Mouse (Mus musculus) induced T-regulatory cell, adult 2 months (primary cell): ENCODE measurements around the gene Cdh6.

Experiments
- DNase-seq: peaks from one replicate; pipeline ENCODE4 v3.0.0-alpha.2; 2012; ENCODE audit warnings: low read depth

Gene Cdh6

DNA sequence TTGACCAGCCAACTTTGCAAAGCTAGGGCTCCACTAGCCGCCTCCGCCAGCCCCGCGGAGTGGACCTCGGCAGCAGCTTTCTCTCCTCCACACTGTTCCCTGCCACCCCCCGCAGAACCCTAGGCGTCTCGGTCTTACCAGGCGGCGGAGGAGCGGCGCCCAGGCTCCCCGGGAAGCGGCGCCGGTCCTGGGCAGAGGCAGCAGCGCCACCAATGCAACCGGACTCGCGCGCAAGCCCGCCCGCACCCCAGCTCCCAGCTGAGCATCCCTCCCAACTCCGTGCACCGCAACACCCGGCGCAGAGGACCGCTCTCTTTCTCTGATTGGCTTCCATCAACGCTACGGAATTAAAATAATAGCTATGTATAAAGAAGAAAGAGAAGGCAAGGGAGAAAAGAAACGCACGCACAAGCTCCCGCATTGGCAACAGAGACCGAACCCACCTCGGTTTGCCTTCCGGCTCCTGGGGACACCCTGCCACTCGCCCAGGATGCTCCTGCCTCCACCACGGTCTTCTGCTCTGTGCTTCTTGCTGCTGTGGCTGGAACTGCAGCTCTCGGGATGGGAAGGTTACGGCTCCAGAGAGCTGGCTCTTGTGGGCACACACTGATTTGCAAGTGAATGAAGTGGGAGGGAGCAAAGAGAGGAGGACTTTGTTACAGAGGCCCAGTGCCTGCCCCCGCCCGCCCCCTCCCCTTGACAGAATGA, at the start of gene Cdh6:
Gene Cdh6, minus strand, starts transcription at position 605 of the 708 bp plus-strand sequence.
- no peak for DNase-seq

DNA sequence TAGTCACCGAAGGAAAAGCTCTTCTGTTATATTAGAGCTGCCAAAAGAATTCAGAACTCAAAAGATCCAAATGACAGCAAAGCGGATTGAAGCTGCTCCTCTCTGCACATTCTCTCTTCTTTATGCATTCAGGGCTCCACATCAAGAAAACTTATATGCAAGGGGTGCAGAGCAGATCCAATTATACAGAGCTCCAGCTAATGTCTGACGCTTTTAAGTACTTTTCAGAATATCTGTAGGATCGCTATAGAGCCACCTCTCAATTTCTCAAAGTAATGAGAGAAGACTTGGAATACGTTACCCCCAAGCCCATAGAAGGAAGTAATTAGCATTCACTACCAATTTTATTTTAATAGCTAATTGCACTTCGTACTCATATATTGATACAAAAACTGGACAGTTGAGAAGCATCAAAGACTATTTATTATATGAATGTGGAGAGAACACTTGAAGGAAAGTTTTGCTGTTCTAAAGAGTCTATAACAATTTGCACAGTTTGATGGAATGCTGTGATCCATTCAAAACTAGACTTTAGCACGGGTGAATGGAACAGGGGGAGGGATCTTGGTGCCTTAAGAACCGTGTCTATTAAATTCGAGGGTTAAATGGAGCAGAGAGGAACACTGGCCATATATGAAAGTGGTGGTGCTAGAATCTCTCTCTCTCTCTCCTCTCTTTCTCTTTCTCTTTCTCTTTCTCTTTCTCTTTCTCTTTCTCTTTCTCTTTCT, 46.4 kb upstream of the Cdh6 start:
- DNase-seq: no peak

DNA sequence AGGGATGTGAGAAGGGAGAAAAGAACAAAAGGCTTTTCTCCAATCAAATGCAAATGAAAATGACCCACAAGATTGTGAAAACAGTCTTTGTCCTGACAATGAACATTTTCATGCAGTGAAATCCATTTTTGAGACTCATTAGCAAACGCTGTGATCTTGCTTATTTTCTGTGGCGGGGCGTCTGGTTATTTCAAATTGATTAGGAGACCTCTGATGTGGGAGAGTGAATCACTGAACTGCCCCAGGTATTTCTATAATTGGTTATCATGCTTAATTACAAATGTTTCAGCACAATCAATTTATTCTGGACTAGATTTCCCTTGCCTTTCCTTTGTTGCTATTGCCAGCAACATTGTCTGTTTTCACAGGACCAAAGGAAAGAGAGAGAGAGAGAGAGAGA, 44.3 kb upstream of the Cdh6 start:
- DNase-seq: no peak

DNA sequence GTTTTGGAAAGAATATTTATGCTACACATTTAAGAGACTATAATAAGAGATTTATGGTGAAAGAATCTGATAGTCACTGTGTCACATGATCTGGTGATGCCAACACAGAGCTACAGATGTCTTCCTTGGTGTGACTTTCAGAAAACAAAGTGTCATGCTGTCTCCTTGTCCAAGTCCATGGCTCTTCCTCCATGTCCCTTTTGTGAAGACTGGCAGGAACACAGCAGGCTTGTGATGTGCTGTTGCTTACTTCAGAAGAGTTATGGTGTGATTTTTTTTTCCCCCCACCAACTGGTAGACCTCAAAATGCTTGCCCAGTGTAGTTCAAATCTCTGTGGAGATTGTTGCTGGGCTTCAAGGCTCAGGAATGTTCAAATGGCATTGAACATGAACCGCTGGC, 43.7 kb upstream of the Cdh6 start:
- no peak for DNase-seq

DNA sequence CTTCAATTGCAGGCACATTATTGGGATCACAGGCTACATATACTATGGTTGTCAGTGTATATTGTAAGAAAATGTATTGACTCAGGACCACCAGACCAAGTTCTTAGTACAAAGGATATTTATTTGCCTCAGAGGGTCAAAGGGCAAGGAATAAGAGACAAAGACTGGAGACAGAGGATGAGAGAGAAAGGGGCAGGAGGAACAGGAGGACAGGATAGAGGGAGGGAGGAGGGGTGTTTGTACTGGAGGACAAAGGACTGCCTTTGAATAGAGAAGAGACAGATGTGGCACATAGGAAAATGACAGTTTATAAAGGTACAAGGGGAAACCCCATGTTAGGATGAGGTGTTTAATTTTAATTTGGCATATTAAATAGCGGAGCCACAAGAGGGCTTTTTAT, 39.5 kb upstream of the Cdh6 start:
- DNase-seq: no peak

DNA sequence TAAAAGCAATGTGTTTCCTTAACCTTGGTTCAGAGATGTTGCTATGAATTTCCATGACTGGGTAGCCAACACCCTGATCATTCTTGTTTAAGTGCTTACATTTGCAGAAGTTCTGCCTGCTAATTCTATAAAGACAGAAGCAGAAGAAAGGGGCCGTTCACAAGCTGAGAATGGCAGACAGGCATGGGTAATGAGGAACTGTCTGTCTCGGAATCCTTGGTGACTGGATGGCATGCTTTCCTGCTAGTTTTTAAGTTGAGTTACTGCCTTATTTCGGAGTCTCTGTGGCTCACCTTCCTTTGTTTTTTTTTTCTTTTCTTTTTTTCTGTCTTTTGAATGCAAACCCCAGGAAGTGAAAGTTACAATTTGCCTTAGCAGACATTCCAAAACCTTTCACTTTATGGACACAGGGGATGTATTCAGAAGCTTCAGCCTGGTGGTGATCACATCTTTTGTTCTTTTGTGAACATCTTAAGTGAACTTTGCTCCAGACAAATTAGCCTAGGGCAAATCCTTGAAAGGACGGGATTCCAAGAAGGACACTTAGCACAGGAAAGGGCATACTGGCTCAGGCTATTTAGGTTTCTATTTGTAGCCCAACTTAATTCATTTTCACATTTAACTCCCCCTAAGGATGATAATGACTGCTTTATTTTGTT, 38.7 kb upstream of the Cdh6 start:
- no peak for DNase-seq

DNA sequence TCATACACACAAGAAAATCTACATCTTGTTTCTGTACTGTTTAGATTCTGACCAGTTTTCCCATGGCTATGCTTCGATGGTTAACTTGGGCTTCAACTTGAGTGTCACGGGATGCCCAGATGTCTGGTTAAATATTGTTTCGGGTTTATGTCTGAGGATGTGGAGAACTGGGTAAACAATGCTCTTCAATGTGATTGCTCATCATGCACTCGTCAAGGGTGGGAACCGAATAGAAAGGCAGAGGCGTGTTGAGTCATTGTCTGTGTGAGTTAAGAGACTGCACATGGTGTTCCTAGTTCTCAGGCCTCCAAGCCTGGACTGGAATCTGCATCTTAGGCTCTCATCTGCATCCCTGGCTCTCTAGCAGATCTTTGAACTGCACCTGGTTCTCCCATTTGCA, 36.7 kb upstream of the Cdh6 start:
- DNase-seq: no peak

DNA sequence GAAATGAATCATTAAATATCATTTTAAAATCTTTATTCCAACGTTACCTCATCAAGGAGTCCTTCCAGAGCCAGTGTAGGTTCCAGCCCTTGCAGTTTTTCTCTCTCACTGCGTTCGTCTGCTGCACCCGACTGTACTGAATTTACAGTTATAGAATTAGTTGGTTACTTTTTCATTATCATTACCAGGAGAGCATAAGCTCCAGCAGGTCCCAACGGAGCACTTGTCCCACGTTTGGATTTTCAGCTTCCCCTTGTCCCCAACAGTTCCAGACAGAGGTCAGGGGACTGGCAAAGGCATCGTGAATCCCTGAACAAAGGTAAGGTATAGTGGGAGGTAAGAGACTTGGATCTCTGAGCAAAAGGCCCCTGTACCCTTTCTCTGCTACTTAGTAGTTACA, 35.2 kb upstream of the Cdh6 start:
- no peak for DNase-seq

DNA sequence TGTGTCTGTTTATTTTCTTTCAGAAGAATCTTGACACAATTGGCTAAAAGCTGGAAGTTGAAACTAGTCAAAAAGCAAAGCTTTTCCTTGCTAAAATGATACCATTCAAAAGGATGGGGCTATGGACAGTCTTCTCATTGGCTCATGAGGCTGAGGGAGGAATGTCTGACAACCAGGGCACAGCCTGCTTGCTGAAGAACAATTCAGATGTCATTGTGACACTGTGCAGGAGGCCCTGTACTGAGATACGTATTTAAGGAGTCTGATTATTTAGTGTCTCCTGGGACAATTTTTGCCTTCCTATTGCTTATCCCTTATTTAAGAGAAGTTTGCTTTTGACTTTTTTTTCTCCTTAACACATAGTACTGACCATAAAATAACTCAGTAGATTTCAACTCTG, 22.8 kb upstream of the Cdh6 start:
- DNase-seq: no peak

DNA sequence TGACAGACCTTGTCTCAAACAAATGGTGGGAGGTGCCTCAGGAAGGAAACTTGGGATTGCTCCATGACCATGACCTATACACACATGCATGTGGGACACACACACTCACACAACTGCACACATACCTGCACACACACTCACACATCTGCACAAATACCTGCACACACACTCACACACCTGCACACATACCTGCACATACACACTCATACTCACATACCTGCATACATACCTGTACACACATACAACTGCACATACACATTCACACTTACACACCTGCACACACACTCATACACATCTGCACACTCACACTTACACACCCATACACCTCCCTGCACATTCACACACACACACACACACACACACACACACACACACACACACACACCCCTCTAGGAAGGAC, 20.6 kb upstream of the Cdh6 start:
- no peak for DNase-seq

DNA sequence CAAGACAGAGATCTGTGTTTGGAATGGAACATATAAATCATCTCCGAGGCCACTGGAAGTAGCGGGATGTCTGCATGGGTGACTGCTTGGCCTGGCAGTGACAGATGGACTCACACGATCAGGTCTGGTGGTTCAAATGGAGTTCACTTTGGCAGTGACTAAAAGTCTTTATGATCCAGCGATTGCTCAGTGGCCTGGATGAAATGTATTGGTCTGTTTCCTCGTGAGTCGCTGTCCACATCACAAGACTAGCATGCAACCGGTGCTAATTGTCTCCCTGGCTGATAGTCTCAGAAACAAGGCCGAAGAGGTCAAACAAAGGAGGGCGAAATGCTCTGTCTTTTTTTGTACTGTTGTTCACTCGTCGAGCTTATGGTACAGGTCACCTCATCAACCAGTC, 19.6 kb upstream of the Cdh6 start:
- no peak for DNase-seq

DNA sequence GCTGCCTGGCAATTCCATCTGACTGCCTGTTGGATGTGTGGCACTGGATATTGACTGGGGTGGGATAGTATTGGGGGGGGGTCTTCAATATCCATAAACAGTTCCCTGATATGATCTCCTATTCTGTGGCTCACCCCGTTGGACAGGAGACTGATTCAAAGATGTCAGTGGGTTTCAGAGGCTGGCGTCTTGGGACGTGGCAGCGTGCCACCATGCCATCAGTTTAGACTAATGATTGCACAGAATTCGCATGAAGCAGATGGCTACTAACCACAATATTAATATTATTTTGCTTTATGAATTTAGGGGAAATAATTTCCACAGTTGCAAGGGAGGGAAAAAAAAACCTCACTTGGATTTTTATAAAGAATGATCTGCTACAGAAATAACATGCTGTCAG, 10.2 kb upstream of the Cdh6 start:
- no peak for DNase-seq

DNA sequence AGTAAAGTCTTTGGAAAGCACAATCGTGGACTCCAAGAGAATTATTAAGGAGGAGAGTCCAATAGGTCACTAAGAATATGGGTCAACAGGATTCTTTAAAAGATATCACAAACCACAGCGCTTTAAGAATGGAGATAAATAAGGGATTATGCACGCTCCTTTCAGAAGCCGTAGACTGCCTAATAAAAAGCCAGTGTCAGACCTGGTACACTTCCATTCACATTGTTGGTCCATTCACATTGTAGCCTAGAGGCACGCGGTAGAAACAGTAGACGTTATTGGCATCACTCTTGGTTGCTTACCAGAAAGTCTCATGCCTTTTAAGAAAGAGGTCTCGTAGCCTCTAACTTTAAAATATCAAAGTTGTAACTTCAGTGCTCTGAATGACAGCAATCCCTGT, 8.0 kb upstream of the Cdh6 start:
- DNase-seq: no peak

DNA sequence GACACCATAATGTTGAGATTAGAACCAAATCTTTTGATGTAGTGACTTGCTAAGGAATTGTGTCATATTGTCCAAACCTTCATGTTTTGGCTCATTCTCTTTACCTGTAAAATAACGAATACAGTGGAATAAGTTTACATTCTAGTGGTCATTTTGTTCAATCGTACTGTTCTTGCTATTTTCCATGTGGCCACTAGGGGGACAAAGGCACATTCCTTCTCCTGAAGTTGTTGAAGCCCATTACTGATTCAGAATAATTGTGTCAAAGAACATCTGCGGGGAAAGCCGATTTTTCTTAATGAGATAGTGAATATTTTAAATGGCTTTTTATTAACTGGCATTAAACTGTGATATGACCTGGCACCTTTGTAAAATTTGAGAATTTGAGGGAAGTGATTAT, 7.5 kb upstream of the Cdh6 start:
- peak; percentile 21 for DNase-seq

DNA sequence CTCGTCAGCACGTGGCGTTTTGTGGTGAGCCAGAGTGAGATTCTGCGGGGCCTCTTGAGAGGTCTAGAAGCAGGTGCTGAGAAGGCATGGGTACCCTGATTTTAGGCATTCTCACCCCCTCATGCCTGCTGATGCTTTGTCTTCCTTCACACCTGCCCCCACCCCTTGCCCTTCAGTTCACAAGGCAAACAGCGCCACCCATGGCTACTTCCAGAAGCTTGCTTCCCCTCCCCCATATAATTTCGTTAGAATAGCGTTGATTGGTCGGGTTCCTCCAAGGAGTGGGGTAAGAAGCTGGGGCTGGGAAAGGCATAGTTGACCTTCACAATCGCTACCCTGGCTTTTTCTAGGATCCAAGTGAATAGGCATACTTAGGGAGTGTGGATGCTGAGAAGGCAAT, 2.5 kb upstream of the Cdh6 start:
- no peak for DNase-seq

DNA sequence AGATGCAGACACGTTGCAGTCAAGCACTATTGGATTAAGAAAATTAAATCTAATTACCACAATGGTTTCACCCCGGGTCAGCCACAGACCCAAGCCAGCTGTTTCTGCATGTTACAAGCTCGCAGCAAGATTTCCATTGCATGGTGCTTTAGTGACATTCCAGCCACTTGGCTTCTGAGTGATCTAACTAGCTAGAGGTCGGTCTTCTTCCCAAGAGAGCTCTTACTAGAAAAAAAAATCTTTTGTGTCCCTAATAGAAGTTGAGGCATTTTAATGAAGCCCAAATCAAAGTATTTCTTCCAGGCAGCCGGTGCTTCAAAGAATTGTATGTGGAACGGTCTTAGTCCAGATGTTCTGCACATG, 1.1 kb upstream of the Cdh6 start:
- no peak for DNase-seq

DNA sequence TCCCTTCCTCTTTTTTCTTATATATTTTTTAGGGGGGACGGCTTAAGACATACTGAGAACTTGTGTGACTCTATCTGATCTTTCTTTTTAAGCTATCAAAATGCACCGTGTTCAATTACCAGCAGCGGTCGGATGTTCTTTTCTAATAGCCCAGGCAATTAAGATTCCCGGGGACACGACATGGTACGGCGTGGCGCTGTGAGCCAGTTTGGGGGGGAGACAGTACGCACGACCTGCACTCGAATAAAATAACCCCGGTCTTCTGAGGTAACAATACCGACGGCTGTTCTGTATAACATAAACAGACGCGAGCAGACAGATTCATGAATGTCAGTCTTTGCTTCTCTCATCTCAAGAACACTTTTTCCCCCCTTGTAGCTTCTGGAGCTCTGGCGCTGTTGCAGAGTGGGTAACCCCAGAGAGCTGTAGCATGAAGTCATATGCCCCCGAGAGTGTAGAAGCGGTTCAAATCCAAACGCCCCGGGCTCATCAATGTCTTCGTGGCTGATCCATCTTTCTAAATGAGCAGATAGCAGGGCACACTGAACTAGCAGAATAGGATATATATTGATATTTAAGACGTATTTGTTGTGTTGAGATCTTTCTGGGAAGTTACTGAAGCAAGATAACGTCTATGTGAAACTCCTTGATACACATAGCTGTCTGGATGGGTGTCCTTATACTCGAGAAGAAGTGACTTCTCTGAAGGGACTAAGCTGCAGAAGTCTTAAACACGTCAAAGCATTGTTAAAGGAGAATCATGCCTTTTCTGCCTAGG, 554 bp upstream of the Cdh6 start:
- no peak for DNase-seq

DNA sequence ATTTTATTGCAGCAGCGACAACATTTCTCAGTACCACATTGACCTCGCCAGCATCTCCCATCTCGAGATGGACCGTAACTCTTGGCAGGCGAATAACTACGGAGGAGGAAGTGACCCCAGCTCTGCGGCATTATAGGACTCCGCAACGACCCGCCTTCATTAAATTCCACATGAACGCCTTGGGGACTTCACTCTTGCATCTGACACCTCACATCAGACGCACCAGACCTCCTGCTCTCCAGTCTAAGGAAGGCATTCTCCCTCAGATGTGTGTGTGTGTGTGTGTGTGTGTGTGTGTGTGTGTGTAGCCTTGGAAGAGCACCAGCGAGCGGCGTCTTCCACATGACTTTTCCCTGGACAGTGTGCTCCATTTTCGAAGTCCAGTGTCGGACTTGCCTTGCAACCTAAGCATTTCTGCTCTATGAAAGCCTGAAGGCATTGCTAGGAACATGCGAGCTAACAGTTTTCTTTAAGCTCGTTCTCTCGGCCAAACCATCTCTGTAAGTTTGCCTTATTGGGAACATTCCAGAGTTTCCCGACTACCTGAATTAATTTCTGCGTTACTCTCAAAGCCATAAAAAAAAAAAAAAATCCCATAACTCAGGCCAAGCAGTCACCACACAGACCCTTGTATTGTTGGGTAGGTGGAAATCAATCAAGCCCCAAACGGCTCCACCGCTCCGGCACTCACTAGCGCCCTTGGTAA, 957 bp downstream of the Cdh6 start:
- no peak for DNase-seq

DNA sequence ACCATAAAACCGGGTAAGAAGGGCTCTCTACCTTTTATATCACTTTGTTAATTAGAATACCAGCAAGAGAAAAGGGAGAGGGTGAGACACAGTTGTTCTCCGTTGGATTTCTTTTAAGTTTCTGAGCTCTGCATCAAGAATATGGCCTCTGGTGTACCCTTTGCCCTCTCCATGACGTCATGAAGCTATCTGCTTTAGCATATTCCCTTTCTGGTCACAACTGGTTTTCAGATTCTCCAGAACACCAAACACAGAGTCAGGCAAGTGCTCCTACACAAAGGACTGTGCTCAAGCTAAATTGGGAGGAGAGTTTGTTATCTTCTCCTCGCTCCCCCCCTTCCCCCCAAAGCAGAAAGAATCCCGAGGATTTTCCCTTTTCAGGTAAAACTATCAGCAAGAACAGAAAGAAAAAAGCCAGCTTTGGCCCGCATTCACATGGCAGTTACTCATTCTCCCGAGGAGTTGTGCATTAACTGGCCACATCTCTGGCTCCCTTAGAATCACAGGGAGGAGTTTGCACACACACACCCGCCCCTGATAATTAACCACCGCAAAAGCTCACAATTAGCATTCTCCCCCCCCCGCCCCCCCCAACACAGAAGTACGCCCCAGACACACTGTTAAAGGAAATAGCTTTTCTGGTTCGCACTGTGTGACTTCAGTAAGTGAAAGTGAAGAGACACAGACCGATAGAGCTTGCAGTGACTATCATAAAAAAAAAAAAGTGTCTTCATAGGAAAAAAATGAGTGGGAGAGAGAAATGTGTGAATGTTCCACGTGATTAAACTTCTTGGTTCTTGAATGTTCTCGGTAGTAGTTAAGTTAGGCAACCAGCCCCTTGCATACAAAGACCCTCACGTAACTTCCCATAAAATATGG, 1.8 kb downstream of the Cdh6 start:
- no peak for DNase-seq

DNA sequence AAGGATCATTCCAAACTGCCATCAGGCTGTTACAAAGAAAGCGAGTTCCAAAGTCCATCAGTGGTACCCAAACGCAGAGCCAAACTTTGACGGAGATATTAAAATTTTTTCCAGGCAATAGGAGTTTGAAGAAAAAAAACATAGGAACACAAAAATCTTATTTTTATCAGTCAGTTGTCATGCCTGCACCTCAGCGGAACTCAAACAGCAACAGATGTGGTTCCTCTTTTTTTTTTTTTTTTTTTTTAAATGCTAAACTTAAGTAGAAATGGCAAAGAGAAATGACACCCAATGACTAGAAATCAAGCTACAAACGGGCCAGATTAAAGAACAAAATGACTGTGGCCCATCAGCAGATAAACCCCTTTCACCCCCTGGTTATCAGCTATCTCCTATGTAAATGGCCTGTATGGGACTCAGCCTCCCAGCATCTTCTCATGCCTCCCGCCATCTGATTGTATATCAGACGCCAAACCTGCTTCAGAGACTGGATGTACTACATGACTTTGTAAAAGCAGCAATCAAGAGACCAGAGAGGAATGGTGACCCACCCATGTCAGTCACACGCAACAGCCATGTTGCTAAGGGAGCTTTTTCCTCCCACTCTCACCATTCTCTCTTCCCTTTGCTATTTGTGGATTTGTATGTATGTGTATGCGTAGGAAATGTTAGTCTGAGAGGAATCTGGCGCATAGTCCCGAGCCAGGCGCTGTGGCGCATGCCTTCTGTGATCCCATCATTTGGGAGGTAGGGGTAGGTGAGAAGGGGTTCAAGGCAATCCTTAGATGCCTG, 8.2 kb downstream of the Cdh6 start:
- no peak for DNase-seq
